Mouse (Mus musculus) myocyte (in vitro differentiated cells): Measurements from ENCODE around the gene Sh2d7.

Source experiments
- E2F4 ChIP-seq: IDR thresholded peaks from one replicate; pipeline ENCODE4 v1.6.1; 2011; ENCODE audit warnings: mild to moderate bottlenecking, control low read depth, moderate library complexity; ENCODE audit not compliant: insufficient read depth
- MAX ChIP-seq: IDR thresholded peaks from one replicate; pipeline ENCODE4 v1.6.1; 2011; ENCODE audit warnings: low read depth, mild to moderate bottlenecking, control low read depth
- POLR2A ChIP-seq: IDR thresholded peaks from one replicate; pipeline ENCODE4 v1.6.1; 2011; ENCODE audit warnings: low read depth, mild to moderate bottlenecking, control low read depth, moderate library complexity; ENCODE audit not compliant: insufficient read length

- no peak for TF ChIP-seq MAX
- no peak for TF ChIP-seq E2F4
- no peak for TF ChIP-seq POLR2A
Observed at GRCm38 (mm10) chr9:54515991-54516390, 22.8 kb upstream of the Sh2d7 start.
